Mouse (Mus musculus) T-helper 1 cell (primary cell): Measurements from ENCODE around the gene Tarbp1.
"Not testable (repeated sequence)": the region's sequence is repeated elsewhere in the genome, so short reads cannot be mapped to it uniquely, and the experiment has no call there.

Experiments used
- in situ Hi-C: fragments of 300-600 bp; cut with MboI, MseI; formaldehyde crosslinking; loops from one replicate; pipeline ENCODE4 v1.15.1; 2025; ENCODE audit warnings: high pct_unique_total_duplicates

Gene Tarbp1

DNA sequence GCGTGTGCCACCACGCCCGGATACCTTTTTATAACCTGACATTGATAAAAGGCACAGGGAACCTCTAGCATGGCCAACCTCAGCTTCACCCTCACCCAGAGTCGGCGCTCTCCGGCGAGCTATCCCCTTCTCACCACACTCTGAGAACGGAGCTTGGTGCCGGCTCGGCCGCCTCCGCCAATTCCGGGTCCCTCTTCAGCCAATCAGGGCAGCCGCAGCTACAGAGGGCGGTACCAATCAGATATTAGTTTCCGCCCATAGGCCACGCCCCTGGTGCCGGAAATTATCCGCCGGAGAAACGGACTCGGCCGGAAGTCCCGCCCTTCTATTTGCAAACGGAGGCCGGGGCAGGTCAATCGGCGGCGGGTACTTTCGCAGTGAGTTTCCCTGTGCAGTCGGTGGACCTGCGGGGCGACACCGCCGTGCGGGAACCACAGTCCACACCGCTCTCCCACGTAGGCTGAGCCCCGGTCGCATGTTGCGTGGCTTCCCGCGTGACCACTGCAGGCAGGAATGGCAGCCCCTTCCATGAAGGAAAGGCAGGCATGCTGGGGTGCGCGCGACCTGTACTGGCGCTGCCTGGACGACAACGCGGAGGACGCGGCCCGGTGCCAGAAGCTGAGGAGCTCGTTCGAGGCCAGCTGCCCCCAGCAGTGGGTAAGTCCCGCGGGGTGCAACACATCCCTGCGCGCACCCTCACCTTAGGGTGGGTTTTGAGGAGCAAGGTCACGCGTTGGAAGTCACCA lies 52.5 kb downstream of the Tarbp1 start, which contains the start of gene Coa6:
Gene Coa6 (plus strand): TSS at position 342 of the 746 bp plus-strand sequence.
- in situ Hi-C loops, result no loop called here

DNA sequence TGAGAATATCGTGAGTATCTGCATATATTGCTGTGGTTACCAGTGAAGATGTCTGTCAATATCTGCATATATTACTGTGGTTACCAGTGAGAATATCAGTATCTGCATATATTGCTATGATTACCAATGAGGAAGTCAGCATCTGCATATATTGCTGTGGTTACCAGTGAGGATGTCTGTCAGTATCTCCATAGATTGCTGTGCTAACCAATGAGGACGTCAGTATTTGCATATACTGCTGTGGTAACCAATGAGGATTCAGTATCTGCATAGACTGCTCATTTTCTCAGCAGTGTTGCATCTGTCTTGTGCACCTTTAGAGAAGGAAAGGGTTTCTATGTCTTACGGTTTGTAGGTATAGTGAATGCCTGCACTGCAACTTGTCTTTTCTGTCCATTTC lies 54.0 kb downstream of the Tarbp1 start:
- in situ Hi-C loops, result no loop called here

DNA sequence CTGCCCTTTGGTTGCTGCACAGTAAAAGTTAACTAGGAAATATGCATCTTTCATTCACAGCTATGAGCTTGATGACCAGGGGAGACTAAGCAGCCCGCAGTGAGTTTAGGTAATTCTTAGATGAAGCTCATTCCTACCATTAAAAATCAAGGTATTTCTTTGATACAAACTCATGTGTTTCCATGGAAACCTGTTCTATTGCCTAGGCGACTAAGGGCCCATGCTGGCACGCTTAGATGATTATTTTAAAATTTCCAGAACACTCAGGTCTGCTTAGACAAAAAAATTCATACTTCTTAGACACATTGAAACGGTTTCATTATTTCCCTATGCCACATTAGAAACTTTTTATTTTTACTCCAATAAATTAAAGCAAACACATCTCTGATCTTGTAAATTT lies 69.8 kb downstream of the Tarbp1 start:
- in situ Hi-C loops, result no loop called here

DNA sequence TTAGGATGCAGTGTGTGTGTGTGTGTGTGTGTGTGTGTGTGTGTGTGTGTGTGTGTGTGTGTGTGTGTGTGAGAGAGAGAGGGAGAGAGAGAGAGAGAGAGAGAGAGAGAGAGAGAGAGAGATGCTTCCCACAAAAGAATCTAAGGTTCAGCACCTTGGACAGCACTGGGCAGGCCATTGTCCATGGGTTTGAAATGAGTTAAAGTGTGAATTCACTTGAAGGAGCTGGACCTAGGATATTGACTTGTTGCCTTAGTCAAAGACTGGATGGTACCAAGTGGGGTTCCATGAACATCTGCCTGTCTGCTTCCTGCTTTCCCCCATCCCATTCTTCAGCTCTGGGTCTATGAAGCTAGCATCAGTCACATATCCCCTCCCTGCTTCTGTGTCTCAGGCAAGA lies 70.3 kb downstream of the Tarbp1 start:
- in situ Hi-C loops, result not testable (repeated sequence)

DNA sequence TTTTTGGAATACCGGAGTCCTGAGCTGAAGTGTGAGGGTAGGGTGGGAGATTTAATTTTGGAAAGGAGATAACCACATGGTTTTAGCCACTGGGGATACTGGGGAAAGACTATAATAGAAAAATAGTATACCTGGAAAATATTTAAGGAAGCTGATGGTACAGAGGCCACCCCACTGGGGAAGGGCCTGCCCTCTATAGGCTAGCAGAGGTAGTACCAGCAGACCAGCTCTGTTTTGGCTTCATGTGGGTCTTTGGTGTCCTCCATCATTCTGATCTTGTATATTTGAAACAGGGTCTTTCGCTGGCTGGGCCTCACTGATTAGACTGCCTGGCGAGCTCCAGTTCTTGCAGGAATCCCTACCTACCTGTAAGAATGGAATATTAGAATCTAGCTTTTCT lies 76.5 kb downstream of the Tarbp1 start:
- in situ Hi-C loops, result no loop called here

DNA sequence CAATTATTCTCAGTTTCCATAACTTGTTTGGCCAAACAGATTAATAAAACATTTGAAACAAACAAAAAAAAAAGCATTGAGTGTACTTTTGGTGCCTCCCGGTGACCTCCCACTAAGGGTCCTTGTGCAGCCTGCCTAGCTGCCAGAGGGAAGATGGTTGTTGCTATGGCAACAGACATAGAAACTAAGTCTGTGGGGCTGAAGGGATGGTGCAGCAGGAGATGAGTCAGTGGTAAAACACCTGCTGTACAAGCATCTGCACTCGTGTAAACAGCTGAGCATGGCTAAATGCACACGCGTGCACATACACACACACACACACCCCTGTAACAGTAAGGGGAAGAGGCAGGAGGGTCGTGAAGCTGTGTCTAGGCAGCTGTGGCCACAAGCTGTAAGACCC lies 78.9 kb downstream of the Tarbp1 start:
- in situ Hi-C loops, result no loop called here

DNA sequence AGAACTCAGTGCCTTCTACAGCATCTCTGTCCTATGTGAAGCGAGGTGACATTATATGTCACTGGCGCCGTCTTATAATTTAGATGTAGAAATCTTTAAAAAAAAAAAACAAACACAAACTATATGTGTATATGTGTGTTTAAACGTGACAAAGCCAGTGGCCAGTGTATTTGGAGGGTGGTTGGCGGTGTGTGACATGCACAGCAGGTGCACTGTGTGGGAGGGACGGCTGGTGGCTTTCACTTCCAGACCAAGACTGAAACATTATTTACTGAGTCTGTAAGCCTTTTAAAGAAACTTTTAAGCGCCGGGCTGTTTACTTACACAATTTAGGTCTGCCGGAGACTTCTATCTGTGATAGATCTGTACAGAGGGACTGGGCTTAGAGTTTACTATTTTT lies 79.5 kb downstream of the Tarbp1 start:
- in situ Hi-C loops, result no loop called here

DNA sequence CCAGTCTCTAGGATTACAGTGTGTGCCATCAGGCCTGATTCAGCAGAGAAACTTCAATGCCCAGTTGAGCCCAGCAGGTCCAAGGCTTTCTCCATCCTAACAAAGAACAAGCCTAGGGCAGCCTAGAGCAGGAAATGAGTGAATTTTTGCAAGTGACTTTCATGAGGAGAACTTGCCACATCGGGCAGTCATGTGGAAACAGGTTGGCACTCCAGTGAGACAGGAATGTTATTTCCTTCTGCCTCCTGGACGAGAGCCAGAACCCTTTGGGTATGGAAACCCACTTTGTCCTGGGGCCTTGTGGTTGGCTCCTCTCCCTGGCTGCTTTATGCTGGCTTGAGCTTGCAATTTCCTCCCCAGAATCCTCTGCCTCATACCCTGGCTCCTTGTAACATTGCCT lies 83.3 kb downstream of the Tarbp1 start:
- in situ Hi-C loops, result no loop called here

DNA sequence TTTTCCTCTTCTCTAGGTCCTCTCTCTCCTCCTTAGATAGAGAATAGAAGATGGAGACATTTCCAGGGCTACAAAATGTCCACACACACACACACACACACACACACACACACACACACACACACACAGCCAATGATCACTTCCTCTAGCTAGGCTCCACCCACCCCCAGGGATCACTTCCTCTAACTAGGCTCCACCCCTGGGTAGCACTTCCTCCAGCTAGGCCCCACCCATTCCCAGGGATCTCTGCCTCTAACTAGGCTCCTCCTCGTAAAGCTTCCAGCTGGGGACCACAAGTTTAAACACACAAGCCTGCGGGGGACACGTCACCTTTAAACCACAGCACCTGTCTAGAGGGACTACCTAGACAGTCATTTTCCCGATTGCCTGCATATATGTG lies 87.3 kb downstream of the Tarbp1 start:
- in situ Hi-C loops, result no loop called here

DNA sequence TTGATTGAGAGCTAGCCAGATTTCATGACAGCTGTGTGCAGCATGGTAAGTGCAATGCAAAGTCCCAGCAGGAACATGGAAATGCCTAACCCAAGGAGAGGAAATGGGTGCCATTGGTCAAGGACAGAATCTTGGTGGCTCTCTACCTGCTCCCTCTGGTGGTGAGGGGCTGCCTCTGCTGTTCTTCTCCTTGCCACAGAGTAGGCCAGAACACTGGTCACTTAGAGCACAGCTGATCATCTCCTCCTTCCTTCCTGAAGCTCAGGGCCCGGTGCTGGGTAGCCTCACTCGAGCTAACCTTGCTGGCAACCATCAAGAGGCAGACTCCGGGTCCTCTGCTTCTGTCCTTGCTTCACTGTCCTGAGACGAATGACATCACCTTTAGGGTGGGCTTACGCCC lies 92.1 kb downstream of the Tarbp1 start:
- in situ Hi-C loops, result no loop called here

DNA sequence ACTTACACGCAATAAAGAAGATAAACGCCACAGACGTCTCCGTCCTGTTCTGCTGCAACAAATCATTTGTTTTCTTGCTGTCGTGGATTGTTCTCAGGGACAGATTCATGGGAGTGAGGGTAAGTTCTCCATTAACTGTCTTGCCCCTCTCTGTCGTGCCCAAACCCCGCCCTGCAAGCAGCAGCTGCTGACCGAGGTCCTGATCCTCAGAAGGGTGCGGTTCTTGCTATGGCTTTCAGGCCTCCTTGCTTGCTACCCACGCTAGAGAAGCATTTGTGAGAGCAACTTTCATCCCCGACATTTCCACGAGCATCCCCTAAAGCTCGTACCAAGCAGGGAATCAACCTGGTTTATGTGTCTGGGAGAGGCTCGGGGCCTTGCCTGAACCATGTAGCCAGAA lies 92.6 kb downstream of the Tarbp1 start:
- in situ Hi-C loops, result no loop called here

DNA sequence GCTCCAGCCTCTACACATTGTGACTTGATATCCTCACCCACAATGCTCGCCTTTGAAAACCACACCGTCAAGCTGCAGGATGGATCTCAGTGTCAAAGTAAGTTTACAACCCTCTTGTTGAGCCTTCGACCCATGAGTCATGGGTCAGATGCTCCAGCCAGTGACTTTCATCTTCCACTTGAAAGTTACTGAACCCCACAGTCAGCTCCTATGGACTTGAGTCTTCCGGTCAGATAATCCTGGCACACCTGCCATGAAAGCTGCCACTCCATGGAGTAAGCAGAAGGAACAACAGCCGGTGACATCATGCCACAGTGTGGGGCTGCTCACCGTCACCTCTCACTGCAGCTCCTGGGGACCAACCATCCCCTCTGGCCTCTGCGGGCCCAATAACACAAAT lies 93.6 kb downstream of the Tarbp1 start:
- in situ Hi-C loops, result no loop called here

DNA sequence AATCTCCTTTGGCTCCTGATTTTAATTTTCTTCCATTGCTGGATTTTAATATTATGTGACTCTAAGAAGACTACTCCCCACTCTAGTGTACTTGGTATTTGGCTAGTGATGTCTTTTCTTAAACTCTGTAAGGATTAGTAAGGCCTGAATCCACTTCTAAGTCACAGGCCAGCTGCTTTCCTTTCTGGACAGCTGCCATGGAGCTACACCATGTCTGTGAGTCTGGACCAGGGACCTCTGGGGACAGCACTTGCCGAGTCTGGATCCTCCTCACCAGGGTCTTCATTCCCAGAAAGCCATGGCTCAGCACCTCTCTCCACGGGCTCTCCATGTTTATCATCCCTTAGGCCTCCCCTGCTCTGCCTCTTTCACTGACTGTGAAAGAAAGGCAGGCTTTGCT lies 94.7 kb downstream of the Tarbp1 start:
- in situ Hi-C loops, result no loop called here

DNA sequence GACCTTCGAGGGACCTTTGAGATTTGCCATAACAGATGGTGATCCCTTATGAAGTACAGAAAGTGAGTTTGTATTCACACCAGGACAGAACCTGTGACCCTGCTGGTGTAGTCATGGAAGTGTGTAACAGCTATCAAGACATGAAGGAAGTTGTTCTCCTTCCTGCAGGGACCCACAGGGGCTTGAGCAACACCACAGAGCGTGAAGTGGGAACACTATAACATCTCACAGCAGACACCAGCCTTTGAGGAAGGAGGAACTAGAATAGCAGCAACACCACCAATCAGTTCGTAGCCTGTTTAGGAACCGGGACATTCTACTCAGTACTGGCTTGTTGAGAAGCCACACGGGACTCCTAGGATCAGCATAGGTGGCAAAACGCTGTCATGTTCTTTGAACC lies 95.3 kb downstream of the Tarbp1 start:
- in situ Hi-C loops, result no loop called here
